Mouse (Mus musculus): ENCODE measurements around the gene Kif18a. TPM values are rescaled to one million over a fixed set of nuclear protein-coding genes. Genes with fewer than 3 reads are reported as not detected.

Gene Kif18a
- polyA plus RNA-seq (2016; fragmentation: Nextera tagmentation; extraction: Ambion mirVana) = 29.3 and 29.7 TPM in 2 replicates

- H3K4me2 ChIP-seq = peak within 1 kb of the TSS; percentile 79
- H3K27ac ChIP-seq = peak within 1 kb of the TSS; percentile 85
- WGBS (ENCODE audit: insufficient replicate concordance) = 2% methylated on average over 51 of the region's 51 CpGs
- no peaks in the 10 kb centered on the region for H3K9me3 ChIP-seq (replicated peaks)
- peak within 1 kb of the TSS; percentile 77 for H3K4me3 ChIP-seq
- peaks cover 34% of the 10 kb centered on the region for H3K4me1 ChIP-seq
- no peaks in the 10 kb centered on the region for H3K36me3 ChIP-seq
- no peaks in the 10 kb centered on the region for H3K27me3 ChIP-seq (replicated peaks)
- peak within 1 kb of the TSS; percentile 76 for H3K9ac ChIP-seq
- peak; percentile 92 for ATAC-seq
These were observed at the start of gene Kif18a, which contains the start of gene Mettl15 for GRCm38 (mm10) chr2:109280600-109281340. Gene Kif18a, plus strand, starts transcription at chr2:109280738. Gene Mettl15, minus strand, starts transcription at chr2:109280748.

GRCm38 (mm10) chr2:109233876-109234275 lies 46.7 kb upstream of the Kif18a start:
- H3K27me3 ChIP-seq (replicated peaks) = no peaks in the 10 kb centered on the region
- H3K4me1 ChIP-seq = no peaks in the 10 kb centered on the region
- H3K9me3 ChIP-seq (replicated peaks) = no peaks in the 10 kb centered on the region
- no peak overlapping the region for H3K9ac ChIP-seq
- H3K4me3 ChIP-seq = no peak overlapping the region
- no peak overlapping the region for H3K27ac ChIP-seq
- no peaks in the 10 kb centered on the region for H3K36me3 ChIP-seq
- no peak overlapping the region for H3K4me2 ChIP-seq
- ATAC-seq = no peak
- WGBS (ENCODE audit: insufficient replicate concordance) = 65% methylated on average over 4 of the region's 4 CpGs

GRCm38 (mm10) chr2:109235741-109236140 lies 44.8 kb upstream of the Kif18a start:
- Histone ChIP-seq H3K9me3 (replicated peaks) (no peaks in the 10 kb centered on the region), H3K4me3 (no peak overlapping the region), H3K4me1 (no peaks in the 10 kb centered on the region), H3K27me3 (replicated peaks) (no peaks in the 10 kb centered on the region), H3K36me3 (no peaks in the 10 kb centered on the region), H3K4me2 (no peak overlapping the region), H3K27ac (no peak overlapping the region), H3K9ac (no peak overlapping the region)
- ATAC-seq = no peak
- 76% methylated on average over 1 of the region's 1 CpGs for WGBS (ENCODE audit: insufficient replicate concordance)

DNA sequence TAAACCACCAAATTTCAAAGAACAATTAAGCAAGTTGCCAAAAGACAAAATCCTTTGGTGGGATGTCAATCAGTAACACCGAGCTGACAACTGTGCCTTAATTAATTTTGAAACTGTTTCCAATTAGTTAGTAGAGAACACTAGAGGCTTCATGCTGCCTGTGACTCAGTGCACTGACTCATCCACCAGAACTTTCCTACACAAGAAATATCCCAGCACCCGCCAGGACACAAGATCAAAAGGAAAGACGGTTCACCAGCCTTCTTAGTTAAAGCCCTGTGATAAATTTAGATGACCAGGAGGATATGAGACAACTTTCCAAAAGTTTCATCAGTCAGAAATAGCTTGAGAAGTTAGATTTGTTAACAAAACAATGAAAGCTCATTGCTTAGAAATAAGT lies 38.6 kb upstream of the Kif18a start:
- Histone ChIP-seq H3K36me3 (no peaks in the 10 kb centered on the region), H3K4me1 (no peaks in the 10 kb centered on the region), H3K4me2 (no peak overlapping the region), H3K4me3 (no peak overlapping the region), H3K9ac (no peak overlapping the region), H3K9me3 (replicated peaks) (no peaks in the 10 kb centered on the region), H3K27me3 (replicated peaks) (no peaks in the 10 kb centered on the region), H3K27ac (no peak overlapping the region)
- ATAC-seq = no peak
- WGBS (ENCODE audit: insufficient replicate concordance) = 61% methylated on average over 3 of the region's 3 CpGs

DNA sequence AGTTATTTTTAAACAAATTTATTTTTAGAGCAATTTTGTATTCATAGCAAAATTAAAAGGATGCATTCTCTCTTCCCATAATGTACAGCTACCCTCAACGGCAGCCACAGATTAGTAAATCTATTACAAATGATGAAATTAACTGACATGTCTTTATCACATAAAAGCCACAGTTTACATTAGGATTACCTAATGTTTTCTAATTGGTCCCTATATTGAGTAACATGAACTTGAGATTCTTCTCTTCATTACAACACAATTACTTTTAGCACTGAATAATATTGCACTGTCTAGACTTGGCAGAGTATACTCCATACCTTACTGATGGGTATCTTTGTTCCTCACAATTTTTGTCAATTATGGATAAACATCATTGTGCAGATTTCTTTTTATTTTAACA lies 17.8 kb upstream of the Kif18a start:
- Histone ChIP-seq H3K4me2 (no peak overlapping the region), H3K9ac (no peak overlapping the region), H3K4me3 (no peak overlapping the region), H3K27me3 (replicated peaks) (no peaks in the 10 kb centered on the region), H3K4me1 (no peaks in the 10 kb centered on the region), H3K36me3 (no peaks in the 10 kb centered on the region), H3K9me3 (replicated peaks) (no peaks in the 10 kb centered on the region), H3K27ac (no peak overlapping the region)
- WGBS (ENCODE audit: insufficient replicate concordance) = 71% methylated on average over 1 of the region's 1 CpGs
- no peak for ATAC-seq

GRCm38 (mm10) chr2:109273098-109273497 lies 7.4 kb upstream of the Kif18a start:
- no peak for ATAC-seq
- H3K36me3 ChIP-seq = no peaks in the 10 kb centered on the region
- H3K4me2 ChIP-seq = no peak overlapping the region
- H3K4me3 ChIP-seq = no peak overlapping the region
- 76% methylated on average over 1 of the region's 1 CpGs for WGBS (ENCODE audit: insufficient replicate concordance)
- H3K9ac ChIP-seq = no peak overlapping the region
- H3K27ac ChIP-seq = no peak overlapping the region
- no peaks in the 10 kb centered on the region for H3K27me3 ChIP-seq (replicated peaks)
- no peaks in the 10 kb centered on the region for H3K9me3 ChIP-seq (replicated peaks)
- H3K4me1 ChIP-seq = no peaks in the 10 kb centered on the region

DNA sequence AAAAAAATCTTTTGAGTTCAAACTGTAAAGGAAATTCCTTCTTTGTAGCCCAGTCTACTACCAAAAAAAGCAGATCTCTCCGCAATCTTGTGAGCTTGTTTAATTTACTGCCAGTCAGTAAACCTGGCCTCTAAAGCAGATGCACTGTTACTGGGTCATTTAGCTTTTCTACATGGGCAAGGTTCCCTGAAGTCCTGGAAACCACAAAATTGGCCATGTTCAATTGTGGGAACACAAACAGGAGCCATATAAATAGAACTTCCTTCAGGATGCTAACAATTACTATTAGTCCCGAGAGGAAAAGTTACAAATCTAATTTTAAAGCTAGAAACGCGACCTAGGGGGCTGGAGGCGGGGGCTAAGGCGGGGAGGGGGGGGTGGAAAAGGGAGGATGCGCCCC lies 2.9 kb upstream of the Kif18a start:
- 6% methylated on average over 7 of the region's 7 CpGs for WGBS (ENCODE audit: insufficient replicate concordance)
- no peaks in the 10 kb centered on the region for H3K27me3 ChIP-seq (replicated peaks)
- H3K4me1 ChIP-seq = peaks cover 14% of the 10 kb centered on the region
- H3K9ac ChIP-seq = peak overlapping the region; percentile 81
- H3K27ac ChIP-seq = peak overlapping the region; percentile 67
- ATAC-seq = no peak
- H3K4me2 ChIP-seq = peak overlapping the region; percentile 71
- peak overlapping the region; percentile 74 for H3K4me3 ChIP-seq
- no peaks in the 10 kb centered on the region for H3K36me3 ChIP-seq
- H3K9me3 ChIP-seq (replicated peaks) = no peaks in the 10 kb centered on the region

DNA sequence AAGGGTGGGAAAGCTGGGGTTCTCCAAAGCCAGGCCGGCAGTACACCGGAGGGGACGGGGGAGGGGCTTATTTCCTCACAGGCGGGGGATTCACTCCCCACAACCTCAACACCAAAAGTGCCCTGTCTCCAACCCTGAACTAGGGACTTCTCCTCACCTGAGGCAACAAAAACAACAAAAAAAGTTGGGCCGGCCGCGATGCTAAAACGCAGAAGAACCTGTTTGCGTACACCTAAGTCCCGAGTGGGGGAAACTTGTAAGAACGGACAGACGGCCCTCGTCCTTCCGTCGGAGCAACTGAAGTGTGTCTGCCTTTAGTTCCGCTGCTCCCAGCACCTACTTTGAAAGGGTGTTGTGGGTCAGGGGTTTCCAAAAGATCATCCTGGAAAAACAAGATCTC lies 2.5 kb upstream of the Kif18a start:
- ATAC-seq = no peak; the same call in 1 of the 2 replicates
- under 1% methylated on average over 16 of the region's 16 CpGs for WGBS (ENCODE audit: insufficient replicate concordance)

GRCm38 (mm10) chr2:109280272-109280599 lies 302 bp upstream of the Kif18a start:
- Histone ChIP-seq H3K4me1 (peaks cover 29% of the 10 kb centered on the region), H3K4me2 (peak overlapping the region; percentile 79), H3K27ac (peak overlapping the region; percentile 85), H3K27me3 (replicated peaks) (no peaks in the 10 kb centered on the region), H3K36me3 (no peaks in the 10 kb centered on the region), H3K9me3 (replicated peaks) (no peaks in the 10 kb centered on the region), H3K9ac (peak overlapping the region; percentile 76), H3K4me3 (peak overlapping the region; percentile 77)
- 2% methylated on average over 4 of the region's 4 CpGs for WGBS (ENCODE audit: insufficient replicate concordance)
- ATAC-seq = no peak

More for the DNA sequence above, 2.5 kb upstream of the Kif18a start:
- peak overlapping the region; percentile 74 for H3K4me3 ChIP-seq
- H3K27me3 ChIP-seq (replicated peaks) = no peaks in the 10 kb centered on the region
- H3K9ac ChIP-seq = peak overlapping the region; percentile 81
- H3K27ac ChIP-seq = peak overlapping the region; percentile 67
- H3K9me3 ChIP-seq (replicated peaks) = no peaks in the 10 kb centered on the region
- H3K4me2 ChIP-seq = peak overlapping the region; percentile 71
- H3K36me3 ChIP-seq = no peaks in the 10 kb centered on the region
- H3K4me1 ChIP-seq = peaks cover 14% of the 10 kb centered on the region

DNA sequence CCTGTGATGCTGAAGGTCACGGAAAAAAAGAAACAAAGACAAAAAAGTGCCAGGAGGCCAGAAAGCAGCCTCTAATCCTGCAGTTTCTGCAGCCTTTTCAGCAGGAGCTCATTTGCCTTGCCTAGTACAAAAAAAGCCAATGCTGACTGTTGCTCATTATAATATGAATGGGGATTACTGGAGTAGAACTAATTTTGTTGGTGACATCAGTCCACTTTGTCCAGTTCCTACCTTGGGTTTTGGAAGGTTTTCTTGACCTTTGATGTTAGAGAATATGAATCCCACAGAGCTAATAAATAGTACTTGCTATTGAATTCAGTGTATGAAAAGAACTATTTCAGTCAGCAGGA lies 778 bp downstream of the Kif18a start:
- no peaks in the 10 kb centered on the region for H3K27me3 ChIP-seq (replicated peaks)
- H3K27ac ChIP-seq = peak overlapping the region; percentile 85
- 0% methylated on average over 1 of the region's 1 CpGs for WGBS (ENCODE audit: insufficient replicate concordance)
- peaks cover 38% of the 10 kb centered on the region for H3K4me1 ChIP-seq
- H3K4me3 ChIP-seq = peak overlapping the region; percentile 77
- H3K9me3 ChIP-seq (replicated peaks) = no peaks in the 10 kb centered on the region
- H3K9ac ChIP-seq = peak overlapping the region; percentile 76
- H3K36me3 ChIP-seq = no peaks in the 10 kb centered on the region
- H3K4me2 ChIP-seq = peak overlapping the region; percentile 79
- no peak for ATAC-seq

- ATAC-seq = peak; percentile 56
- H3K4me1 ChIP-seq = peaks cover 39% of the 10 kb centered on the region
- peak overlapping the region; percentile 57 for H3K9ac ChIP-seq
- WGBS (ENCODE audit: insufficient replicate concordance) = 48% methylated on average over 3 of the region's 3 CpGs
- peak overlapping the region; percentile 63 for H3K4me2 ChIP-seq
- H3K36me3 ChIP-seq = peaks cover 19% of the 10 kb centered on the region
- no peaks in the 10 kb centered on the region for H3K27me3 ChIP-seq (replicated peaks)
- H3K9me3 ChIP-seq (replicated peaks) = no peaks in the 10 kb centered on the region
- H3K27ac ChIP-seq = peak overlapping the region; percentile 85
- H3K4me3 ChIP-seq = peak overlapping the region; percentile 39
These were observed 3.6 kb downstream of the Kif18a start for GRCm38 (mm10) chr2:109284121-109284520.

DNA sequence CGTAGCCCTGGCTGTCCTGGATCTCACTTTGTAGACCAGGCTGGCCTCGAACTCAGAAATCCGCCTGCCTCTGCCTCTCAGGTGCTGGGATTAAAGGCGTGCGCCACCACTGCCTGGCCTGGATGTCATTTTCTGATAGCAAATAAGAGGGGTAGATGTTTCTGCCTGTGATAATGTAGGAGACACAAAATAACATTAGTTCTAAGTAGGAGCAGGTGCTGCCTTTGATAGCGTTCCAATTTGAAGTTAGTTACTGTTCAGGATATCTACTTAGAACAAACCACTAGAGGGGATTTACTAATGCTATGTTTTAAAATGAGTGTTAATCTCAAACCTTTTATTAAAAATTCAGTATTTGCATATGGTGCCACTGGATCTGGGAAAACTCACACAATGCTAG lies 8.8 kb downstream of the Kif18a start:
- Histone ChIP-seq H3K9ac (no peak overlapping the region), H3K36me3 (peaks cover 67% of the 10 kb centered on the region), H3K9me3 (replicated peaks) (no peaks in the 10 kb centered on the region), H3K4me2 (no peak overlapping the region), H3K4me3 (no peak overlapping the region), H3K4me1 (peaks cover 18% of the 10 kb centered on the region), H3K27ac (no peak overlapping the region), H3K27me3 (replicated peaks) (no peaks in the 10 kb centered on the region)
- WGBS (ENCODE audit: insufficient replicate concordance) = 90% methylated on average over 6 of the region's 6 CpGs
- no peak for ATAC-seq

DNA sequence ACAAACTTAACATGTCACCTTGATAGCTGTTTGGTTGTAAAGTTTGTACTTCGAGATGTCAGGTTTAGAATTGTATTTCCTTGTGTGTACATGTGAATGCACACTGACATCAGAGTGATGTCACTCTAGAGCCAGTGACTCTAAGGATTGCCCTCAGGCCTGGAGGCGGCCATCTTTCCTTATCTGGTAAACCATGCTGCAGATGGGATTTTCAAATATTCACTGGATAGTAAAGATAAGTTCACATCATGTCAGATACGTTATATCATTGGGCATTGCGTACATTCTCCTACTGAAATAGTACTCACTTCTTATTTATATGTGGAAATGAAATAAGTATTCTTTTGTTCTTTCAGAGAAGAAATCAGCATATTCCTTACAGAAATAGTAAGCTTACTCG lies 15.7 kb downstream of the Kif18a start:
- H3K4me2 ChIP-seq = no peak overlapping the region
- no peaks in the 10 kb centered on the region for H3K27me3 ChIP-seq (replicated peaks)
- no peak overlapping the region for H3K27ac ChIP-seq
- ATAC-seq = peak; percentile 94
- 47% methylated on average over 5 of the region's 5 CpGs for WGBS (ENCODE audit: insufficient replicate concordance)
- H3K36me3 ChIP-seq = peaks cover 77% of the 10 kb centered on the region
- no peaks in the 10 kb centered on the region for H3K9me3 ChIP-seq (replicated peaks)
- peaks cover 4% of the 10 kb centered on the region for H3K4me1 ChIP-seq
- H3K9ac ChIP-seq = no peak overlapping the region
- H3K4me3 ChIP-seq = no peak overlapping the region
